Mouse (Mus musculus): ENCODE measurements around the gene Ttc7. TPM values are rescaled to one million over a fixed set of nuclear protein-coding genes. Genes with fewer than 3 reads are reported as not detected.

Gene Ttc7
- polyA plus RNA-seq, 1 experiment from 2014 or later: 4.1 TPM

GRCm38 (mm10) chr17:87429431-87429830 lies 146.7 kb downstream of the Ttc7 start:
- H3K9ac ChIP-seq: no peak overlapping the region
- WGBS: 70% methylated on average over 3 of the region's 3 CpGs
- no peak overlapping the region for H3K4me2 ChIP-seq (replicated peaks)
- no peak for ATAC-seq (ENCODE audit: low FRiP score, low read depth)
- no peaks in the 10 kb centered on the region for H3K27me3 ChIP-seq
- H3K27ac ChIP-seq: no peak overlapping the region
- H3K4me3 ChIP-seq: no peak overlapping the region
- 0 out of 2 replicates have a peak, but pooled peaks cover 5% of the 10 kb centered on the region for H3K4me1 ChIP-seq
- no peaks in the 10 kb centered on the region for H3K9me3 ChIP-seq
- H3K36me3 ChIP-seq: peaks cover 51% of the 10 kb centered on the region

Other genes with a start within 250 kb of the Ttc7 start
- 15.9 and 16.2 TPM in 2 replicates for gene Socs5, start 175.2 kb upstream of the Ttc7 start, polyA plus RNA-seq (2015; fragmentation: Nextera tagmentation; extraction: Ambion mirVana)
- gene Mcfd2, start 17.0 kb upstream of the Ttc7 start, polyA plus RNA-seq (2015; fragmentation: Nextera tagmentation; extraction: Ambion mirVana): 85.3 TPM in 2 replicates
- not detected in 2 replicates for gene Stpg4, start 144.9 kb downstream of the Ttc7 start, polyA plus RNA-seq (2015; fragmentation: Nextera tagmentation; extraction: Ambion mirVana)
- 943 and 968 TPM in 2 replicates for gene Calm2, start 164.0 kb downstream of the Ttc7 start, polyA plus RNA-seq (2015; fragmentation: Nextera tagmentation; extraction: Ambion mirVana)